Mouse (Mus musculus): ENCODE results near the gene Foxj3. TPM values are rescaled to one million over a fixed set of nuclear protein-coding genes. Genes with fewer than 3 reads are reported as not detected.

The Foxj3 gene
- polyA plus RNA-seq, 1 experiment from 2014 or later, result 30.0 TPM

GRCm38 (mm10) chr4:119638656-119639055 lies 101.9 kb downstream of the Foxj3 start:
- Histone ChIP-seq H3K27ac (no peak overlapping the region), H3K27me3 (ENCODE audit: control insufficient read depth, insufficient read depth, low read length) (no peaks in the 10 kb centered on the region), H3K9ac (no peak overlapping the region), H3K9me3 (ENCODE audit: control insufficient read depth, low read length) (peaks cover 4% of the 10 kb centered on the region), H3K4me1 (replicated peaks; ENCODE audit: control insufficient read depth, insufficient read depth, low read length) (peaks cover 12% of the 10 kb centered on the region), H3K4me3 (replicated peaks; ENCODE audit: low read length) (no peak overlapping the region), H3K36me3 (replicated peaks; ENCODE audit: control insufficient read depth, insufficient read depth) (no peaks in the 10 kb centered on the region), H3K4me2 (replicated peaks) (no peak overlapping the region)
- 61% methylated on average over 11 of the region's 11 CpGs for WGBS
- no peak for ATAC-seq (ENCODE audit: low FRiP score)
- no peak for DNase-seq (ENCODE audit: low spot score)

GRCm38 (mm10) chr4:119642666-119643065 lies 105.9 kb downstream of the Foxj3 start:
- Histone ChIP-seq H3K27me3 (ENCODE audit: control insufficient read depth, insufficient read depth, low read length) (no peaks in the 10 kb centered on the region), H3K4me3 (replicated peaks; ENCODE audit: low read length) (no peak overlapping the region), H3K9me3 (ENCODE audit: control insufficient read depth, low read length) (peaks cover 4% of the 10 kb centered on the region), H3K9ac (no peak overlapping the region), H3K4me2 (replicated peaks) (no peak overlapping the region), H3K27ac (no peak overlapping the region), H3K36me3 (replicated peaks; ENCODE audit: control insufficient read depth, insufficient read depth) (no peaks in the 10 kb centered on the region), H3K4me1 (replicated peaks; ENCODE audit: control insufficient read depth, insufficient read depth, low read length) (no peaks in the 10 kb centered on the region)
- no peak for DNase-seq (ENCODE audit: low spot score)
- WGBS, result 87% methylated on average over 4 of the region's 4 CpGs
- ATAC-seq (ENCODE audit: low FRiP score), result no peak

- Histone ChIP-seq H3K4me2 (replicated peaks) (no peak overlapping the region), H3K36me3 (replicated peaks; ENCODE audit: control insufficient read depth, insufficient read depth) (no peaks in the 10 kb centered on the region), H3K9ac (no peak overlapping the region), H3K27ac (no peak overlapping the region), H3K4me3 (replicated peaks; ENCODE audit: low read length) (no peak overlapping the region), H3K4me1 (replicated peaks; ENCODE audit: control insufficient read depth, insufficient read depth, low read length) (no peaks in the 10 kb centered on the region), H3K9me3 (ENCODE audit: control insufficient read depth, low read length) (peaks cover 10% of the 10 kb centered on the region), H3K27me3 (ENCODE audit: control insufficient read depth, insufficient read depth, low read length) (no peaks in the 10 kb centered on the region)
- 89% methylated on average over 1 of the region's 1 CpGs for WGBS
- DNase-seq (ENCODE audit: low spot score), result no peak
- no peak for ATAC-seq (ENCODE audit: low FRiP score)
Measured at GRCm38 (mm10) chr4:119657011-119657410, 120.2 kb downstream of the Foxj3 start.

- Histone ChIP-seq H3K36me3 (replicated peaks; ENCODE audit: control insufficient read depth, insufficient read depth) (no peaks in the 10 kb centered on the region), H3K27me3 (ENCODE audit: control insufficient read depth, insufficient read depth, low read length) (no peaks in the 10 kb centered on the region), H3K9ac (no peak overlapping the region), H3K27ac (no peak overlapping the region), H3K9me3 (ENCODE audit: control insufficient read depth, low read length) (peaks cover 4% of the 10 kb centered on the region), H3K4me3 (replicated peaks; ENCODE audit: low read length) (no peak overlapping the region), H3K4me2 (replicated peaks) (no peak overlapping the region), H3K4me1 (replicated peaks; ENCODE audit: control insufficient read depth, insufficient read depth, low read length) (no peaks in the 10 kb centered on the region)
- 71% methylated on average over 2 of the region's 2 CpGs for WGBS
- ATAC-seq (ENCODE audit: low FRiP score), result no peak
- DNase-seq (ENCODE audit: low spot score), result no peak
Measured at GRCm38 (mm10) chr4:119658246-119658645, 121.4 kb downstream of the Foxj3 start.

GRCm38 (mm10) chr4:119658731-119659130 lies 121.9 kb downstream of the Foxj3 start, which contains the start of gene Guca2b:
TSS of gene Guca2b (minus strand) at chr4:119658954.
- Histone ChIP-seq H3K4me2 (replicated peaks) (no peak within 1 kb of the TSS), H3K27me3 (ENCODE audit: control insufficient read depth, insufficient read depth, low read length) (no peaks in the 10 kb centered on the region), H3K9me3 (ENCODE audit: control insufficient read depth, low read length) (no peaks in the 10 kb centered on the region), H3K4me1 (replicated peaks; ENCODE audit: control insufficient read depth, insufficient read depth, low read length) (no peaks in the 10 kb centered on the region), H3K9ac (no peak within 1 kb of the TSS), H3K27ac (no peak within 1 kb of the TSS), H3K36me3 (replicated peaks; ENCODE audit: control insufficient read depth, insufficient read depth) (no peaks in the 10 kb centered on the region), H3K4me3 (replicated peaks; ENCODE audit: low read length) (no peak within 1 kb of the TSS)
- ATAC-seq (ENCODE audit: low FRiP score), result no peak
- 89% methylated on average over 4 of the region's 4 CpGs for WGBS
- no peak for DNase-seq (ENCODE audit: low spot score)

GRCm38 (mm10) chr4:119660007-119660406 lies 123.2 kb downstream of the Foxj3 start:
- no peak for DNase-seq (ENCODE audit: low spot score)
- 84% methylated on average over 8 of the region's 8 CpGs for WGBS
- Histone ChIP-seq H3K27me3 (ENCODE audit: control insufficient read depth, insufficient read depth, low read length) (no peaks in the 10 kb centered on the region), H3K4me2 (replicated peaks) (no peak overlapping the region), H3K9ac (no peak overlapping the region), H3K4me1 (replicated peaks; ENCODE audit: control insufficient read depth, insufficient read depth, low read length) (no peaks in the 10 kb centered on the region), H3K4me3 (replicated peaks; ENCODE audit: low read length) (no peak overlapping the region), H3K36me3 (replicated peaks; ENCODE audit: control insufficient read depth, insufficient read depth) (no peaks in the 10 kb centered on the region), H3K9me3 (ENCODE audit: control insufficient read depth, low read length) (no peaks in the 10 kb centered on the region), H3K27ac (no peak overlapping the region)
- no peak for ATAC-seq (ENCODE audit: low FRiP score)

GRCm38 (mm10) chr4:119662151-119662550 lies 125.3 kb downstream of the Foxj3 start:
- Histone ChIP-seq H3K9me3 (ENCODE audit: control insufficient read depth, low read length) (no peaks in the 10 kb centered on the region), H3K36me3 (replicated peaks; ENCODE audit: control insufficient read depth, insufficient read depth) (no peaks in the 10 kb centered on the region), H3K9ac (no peak overlapping the region), H3K27me3 (ENCODE audit: control insufficient read depth, insufficient read depth, low read length) (no peaks in the 10 kb centered on the region), H3K27ac (no peak overlapping the region), H3K4me1 (replicated peaks; ENCODE audit: control insufficient read depth, insufficient read depth, low read length) (no peaks in the 10 kb centered on the region), H3K4me2 (replicated peaks) (no peak overlapping the region), H3K4me3 (replicated peaks; ENCODE audit: low read length) (no peak overlapping the region)
- DNase-seq (ENCODE audit: low spot score), result no peak
- WGBS, result 71% methylated on average over 4 of the region's 4 CpGs
- no peak for ATAC-seq (ENCODE audit: low FRiP score)

GRCm38 (mm10) chr4:119662976-119663375 lies 126.2 kb downstream of the Foxj3 start:
- no peaks in the 10 kb centered on the region for H3K4me1 ChIP-seq (replicated peaks; ENCODE audit: control insufficient read depth, insufficient read depth, low read length)
- ATAC-seq (ENCODE audit: low FRiP score) (no peak), DNase-seq (ENCODE audit: low spot score) (no peak)
- H3K27ac ChIP-seq, result no peak overlapping the region
- no peaks in the 10 kb centered on the region for H3K9me3 ChIP-seq (ENCODE audit: control insufficient read depth, low read length)
- H3K4me3 ChIP-seq (replicated peaks; ENCODE audit: low read length), result no peak overlapping the region
- 92% methylated on average over 7 of the region's 7 CpGs for WGBS
- no peak overlapping the region for H3K4me2 ChIP-seq (replicated peaks)
- no peak overlapping the region for H3K9ac ChIP-seq
- no peaks in the 10 kb centered on the region for H3K27me3 ChIP-seq (ENCODE audit: control insufficient read depth, insufficient read depth, low read length)
- no peaks in the 10 kb centered on the region for H3K36me3 ChIP-seq (replicated peaks; ENCODE audit: control insufficient read depth, insufficient read depth)

- H3K4me1 ChIP-seq (replicated peaks; ENCODE audit: control insufficient read depth, insufficient read depth, low read length), result no peaks in the 10 kb centered on the region
- no peak overlapping the region for H3K27ac ChIP-seq
- no peak overlapping the region for H3K4me3 ChIP-seq (replicated peaks; ENCODE audit: low read length)
- H3K27me3 ChIP-seq (ENCODE audit: control insufficient read depth, insufficient read depth, low read length), result no peaks in the 10 kb centered on the region
- ATAC-seq (ENCODE audit: low FRiP score) (no peak), DNase-seq (ENCODE audit: low spot score) (no peak)
- 96% methylated on average over 14 of the region's 14 CpGs for WGBS
- H3K36me3 ChIP-seq (replicated peaks; ENCODE audit: control insufficient read depth, insufficient read depth), result no peaks in the 10 kb centered on the region
- H3K4me2 ChIP-seq (replicated peaks), result no peak overlapping the region
- no peak overlapping the region for H3K9ac ChIP-seq
- H3K9me3 ChIP-seq (ENCODE audit: control insufficient read depth, low read length), result no peaks in the 10 kb centered on the region
Measured at GRCm38 (mm10) chr4:119663409-119664095, 126.7 kb downstream of the Foxj3 start.

- Histone ChIP-seq H3K9ac (no peak overlapping the region), H3K4me1 (replicated peaks; ENCODE audit: control insufficient read depth, insufficient read depth, low read length) (peaks cover 9% of the 10 kb centered on the region), H3K27me3 (ENCODE audit: control insufficient read depth, insufficient read depth, low read length) (no peaks in the 10 kb centered on the region), H3K4me2 (replicated peaks) (no peak overlapping the region), H3K36me3 (replicated peaks; ENCODE audit: control insufficient read depth, insufficient read depth) (no peaks in the 10 kb centered on the region), H3K4me3 (replicated peaks; ENCODE audit: low read length) (no peak overlapping the region), H3K27ac (no peak overlapping the region), H3K9me3 (ENCODE audit: control insufficient read depth, low read length) (no peaks in the 10 kb centered on the region)
- ATAC-seq (ENCODE audit: low FRiP score) (no peak), DNase-seq (ENCODE audit: low spot score) (no peak)
- 85% methylated on average over 2 of the region's 2 CpGs for WGBS
Measured at GRCm38 (mm10) chr4:119665166-119665565, 128.4 kb downstream of the Foxj3 start.
